Mouse (Mus musculus) midbrain, embryonic 14.5 days (tissue): Measurements from ENCODE around the gene Chek2. TPM values are rescaled to one million over a fixed set of nuclear protein-coding genes. Genes with fewer than 3 reads are reported as not detected.

Source experiments
- ATAC-seq: fragments of 200-750 bp; cut with Nextera tagmentation; 2 replicates; pipeline ENCODE4 v1.8.0; 2017; ENCODE audit warnings: moderate number of reproducible peaks, moderate library complexity; ENCODE audit not compliant: low FRiP score, low TSS enrichment
- DNase-seq: peaks from one replicate; pipeline ENCODE4 v3.0.0-alpha.2; 2015
- H3K27ac ChIP-seq: fragments of 300-500 bp; sonication (generic); replicated peaks from 2 replicates; pipeline ENCODE4 v1.5.1; 2014; ENCODE audit warnings: mild to moderate bottlenecking, low read depth, low read length, moderate library complexity
- H3K27me3 ChIP-seq: fragments of 300-500 bp; sonication (generic); 2 replicates; pipeline ENCODE4 v1.6.1; 2014; ENCODE audit warnings: low read length, control low read depth, mixed read lengths; ENCODE audit not compliant: control insufficient read depth, insufficient read depth
- H3K36me3 ChIP-seq: fragments of 300-500 bp; sonication (generic); 2 replicates; pipeline ENCODE4 v1.6.1; 2014; ENCODE audit warnings: low read length, control low read depth; ENCODE audit not compliant: control insufficient read depth, insufficient read depth
- H3K4me1 ChIP-seq: fragments of 300-500 bp; sonication (generic); 2 replicates; pipeline ENCODE4 v1.6.1; 2014; ENCODE audit warnings: mild to moderate bottlenecking, antibody characterized with exemption, low read length, control low read depth; ENCODE audit not compliant: control insufficient read depth, insufficient read depth
- H3K4me2 ChIP-seq: fragments of 300-500 bp; sonication (generic); 2 replicates; pipeline ENCODE4 v1.6.1; 2014; ENCODE audit warnings: mild to moderate bottlenecking, low read length, moderate library complexity
- H3K4me3 ChIP-seq: fragments of 300-500 bp; sonication (generic); replicated peaks from 2 replicates; pipeline ENCODE4 v1.5.1; 2014; ENCODE audit warnings: low read depth, low read length
- H3K9ac ChIP-seq: fragments of 300-500 bp; sonication (generic); replicated peaks from 2 replicates; pipeline ENCODE4 v1.6.1; 2014; ENCODE audit warnings: mild to moderate bottlenecking, low read length, moderate library complexity
- H3K9me3 ChIP-seq: fragments of 300-500 bp; sonication (generic); 2 replicates; pipeline ENCODE4 v1.6.1; 2016; ENCODE audit warnings: low read length, control low read depth, mixed read lengths; ENCODE audit not compliant: control insufficient read depth
- WGBS: fragments of 180-500 bp; shearing (Covaris S2); extraction: QIAGEN DNeasy Blood & Tissue Kit; methylation state at CpG from one replicate; pipeline ENCODE4 v1.1.7; 2014; 5-methylcytosine and 5-hydroxymethylcytosine counted together
- polyA plus RNA-seq: library from polyadenylated mRNA; unstranded; fragments of >200 nt; fragmentation: Nextera tagmentation; extraction: Ambion mirVana; gene quantifications from 2 replicates; pipeline ENCODE4 v1.2.1, GENCODE M21; 2014

Gene Chek2
- polyA plus RNA-seq, 1 experiment from 2014 or later = 5.9 TPM

GRCm38 (mm10) chr5:110806676-110807075 is 33.1 kb upstream of the Chek2 start:
- peaks cover 33% of the 10 kb centered on the region for H3K36me3 ChIP-seq
- DNase-seq (no peak), ATAC-seq (no peak)
- H3K9me3 ChIP-seq = no peaks in the 10 kb centered on the region
- H3K4me2 ChIP-seq = peak overlapping the region; percentile 12; the same call in 1 of the 2 replicates
- H3K9ac ChIP-seq = no peak overlapping the region
- H3K4me1 ChIP-seq = peaks cover 30% of the 10 kb centered on the region
- H3K27ac ChIP-seq = no peak overlapping the region
- 83% methylated on average over 1 of the region's 1 CpGs for WGBS
- no peak overlapping the region for H3K4me3 ChIP-seq
- no peaks in the 10 kb centered on the region for H3K27me3 ChIP-seq

GRCm38 (mm10) chr5:110807453-110807852 is 32.3 kb upstream of the Chek2 start:
- no peak overlapping the region for H3K27ac ChIP-seq
- peak overlapping the region; percentile 99 for H3K9ac ChIP-seq
- H3K4me1 ChIP-seq = peaks cover 30% of the 10 kb centered on the region
- 90% methylated on average over 4 of the region's 4 CpGs for WGBS
- no peak for ATAC-seq
- no peak for DNase-seq
- peak overlapping the region; percentile 98 for H3K4me2 ChIP-seq
- H3K36me3 ChIP-seq = peaks cover 27% of the 10 kb centered on the region; the same call in 1 of the 2 replicates
- H3K27me3 ChIP-seq = no peaks in the 10 kb centered on the region
- no peaks in the 10 kb centered on the region for H3K9me3 ChIP-seq
- peak overlapping the region; percentile 84 for H3K4me3 ChIP-seq

GRCm38 (mm10) chr5:110808061-110808631 is 31.6 kb upstream of the Chek2 start:
- H3K27me3 ChIP-seq = no peaks in the 10 kb centered on the region
- peak overlapping the region; percentile 52 for H3K27ac ChIP-seq
- ATAC-seq (peak; percentile 51), DNase-seq (peak; percentile 86)
- peaks cover 30% of the 10 kb centered on the region for H3K4me1 ChIP-seq
- no peaks in the 10 kb centered on the region for H3K9me3 ChIP-seq
- WGBS = 4% methylated on average over 14 of the region's 14 CpGs
- peak overlapping the region; percentile 98 for H3K4me2 ChIP-seq
- H3K9ac ChIP-seq = peak overlapping the region; percentile 99
- peak overlapping the region; percentile 84 for H3K4me3 ChIP-seq
- H3K36me3 ChIP-seq = peaks cover 27% of the 10 kb centered on the region; the same call in 1 of the 2 replicates

- peak overlapping the region; percentile 99 for H3K9ac ChIP-seq
- no peaks in the 10 kb centered on the region for H3K9me3 ChIP-seq
- H3K4me1 ChIP-seq = peaks cover 30% of the 10 kb centered on the region
- H3K4me3 ChIP-seq = peak overlapping the region; percentile 84
- H3K27ac ChIP-seq = peak overlapping the region; percentile 89
- peak overlapping the region; percentile 98 for H3K4me2 ChIP-seq
- DNase-seq (peak; percentile 34), ATAC-seq (no peak)
- WGBS = 1% methylated on average over 27 of the region's 27 CpGs
- no peaks in the 10 kb centered on the region for H3K27me3 ChIP-seq
- H3K36me3 ChIP-seq = peaks cover 27% of the 10 kb centered on the region; the same call in 1 of the 2 replicates
Observed at GRCm38 (mm10) chr5:110808821-110809666, 30.7 kb upstream of the Chek2 start.

- peak within 1 kb of the TSS; percentile 89 for H3K27ac ChIP-seq
- peak within 1 kb of the TSS; percentile 98 for H3K4me2 ChIP-seq
- H3K36me3 ChIP-seq = peaks cover 22% of the 10 kb centered on the region; the same call in 1 of the 2 replicates
- peaks cover 30% of the 10 kb centered on the region for H3K4me1 ChIP-seq
- under 1% methylated on average over 77 of the region's 80 CpGs for WGBS
- peak; percentile 97 for ATAC-seq
- peak within 1 kb of the TSS; percentile 99 for H3K9ac ChIP-seq
- peak within 1 kb of the TSS; percentile 84 for H3K4me3 ChIP-seq
- no peaks in the 10 kb centered on the region for H3K9me3 ChIP-seq
- DNase-seq = peak; percentile 99
- no peaks in the 10 kb centered on the region for H3K27me3 ChIP-seq
Observed at GRCm38 (mm10) chr5:110809667-110810325, 30.0 kb upstream of the Chek2 start, which contains the start of gene Ulk1. Gene Ulk1 (minus strand): TSS chr5:110810097.

GRCm38 (mm10) chr5:110824421-110824820 is 15.4 kb upstream of the Chek2 start:
- Histone ChIP-seq H3K4me3 (no peak overlapping the region), H3K27me3 (no peaks in the 10 kb centered on the region), H3K9me3 (no peaks in the 10 kb centered on the region), H3K27ac (no peak overlapping the region), H3K4me2 (no peak overlapping the region), H3K4me1 (no peaks in the 10 kb centered on the region), H3K9ac (no peak overlapping the region), H3K36me3 (no peaks in the 10 kb centered on the region)
- WGBS = 90% methylated on average over 4 of the region's 4 CpGs
- DNase-seq (no peak), ATAC-seq (no peak)

- no peak overlapping the region for H3K9ac ChIP-seq
- DNase-seq (no peak), ATAC-seq (no peak)
- H3K9me3 ChIP-seq = no peaks in the 10 kb centered on the region
- no peak overlapping the region for H3K4me2 ChIP-seq
- H3K36me3 ChIP-seq = no peaks in the 10 kb centered on the region
- no peaks in the 10 kb centered on the region for H3K27me3 ChIP-seq
- 93% methylated on average over 8 of the region's 8 CpGs for WGBS
- no peak overlapping the region for H3K4me3 ChIP-seq
- no peaks in the 10 kb centered on the region for H3K4me1 ChIP-seq
- no peak overlapping the region for H3K27ac ChIP-seq
Observed at GRCm38 (mm10) chr5:110826781-110827495, 12.8 kb upstream of the Chek2 start.

GRCm38 (mm10) chr5:110827576-110827975 is 12.2 kb upstream of the Chek2 start:
- Histone ChIP-seq H3K27ac (no peak overlapping the region), H3K4me1 (no peaks in the 10 kb centered on the region), H3K36me3 (no peaks in the 10 kb centered on the region), H3K4me2 (no peak overlapping the region), H3K4me3 (no peak overlapping the region), H3K9me3 (no peaks in the 10 kb centered on the region), H3K27me3 (no peaks in the 10 kb centered on the region), H3K9ac (no peak overlapping the region)
- no peak for DNase-seq
- 94% methylated on average over 5 of the region's 5 CpGs for WGBS
- ATAC-seq = no peak
